Mouse (Mus musculus): ENCODE results near the gene Tecta.

Tecta gene

GRCm38 (mm10) chr9:42321442-42321841 lies 78.3 kb downstream of the Tecta start:
- DNase-seq (ENCODE audit: low read depth, low spot score): no peak

- no peak for DNase-seq (ENCODE audit: low read depth, low spot score)
Measured at GRCm38 (mm10) chr9:42320616-42321015, 79.1 kb downstream of the Tecta start.

- DNase-seq (ENCODE audit: low read depth, low spot score): no peak
Measured at GRCm38 (mm10) chr9:42318455-42318987, 81.2 kb downstream of the Tecta start.

GRCm38 (mm10) chr9:42317337-42317736 lies 82.4 kb downstream of the Tecta start:
- DNase-seq (ENCODE audit: low read depth, low spot score): no peak

- no peak for DNase-seq (ENCODE audit: low read depth, low spot score)
Measured at GRCm38 (mm10) chr9:42315816-42316215, 83.9 kb downstream of the Tecta start.

GRCm38 (mm10) chr9:42314959-42315358 lies 84.8 kb downstream of the Tecta start:
- DNase-seq (ENCODE audit: low read depth, low spot score): no peak

- DNase-seq (ENCODE audit: low read depth, low spot score): no peak
Measured at GRCm38 (mm10) chr9:42314388-42314787, 85.3 kb downstream of the Tecta start.

GRCm38 (mm10) chr9:42313872-42314271 lies 85.9 kb downstream of the Tecta start:
- DNase-seq (ENCODE audit: low read depth, low spot score): peak; percentile 22

- DNase-seq (ENCODE audit: low read depth, low spot score): no peak
Measured at GRCm38 (mm10) chr9:42311311-42311710, 88.4 kb downstream of the Tecta start.

GRCm38 (mm10) chr9:42303894-42304293 lies 95.8 kb downstream of the Tecta start:
- DNase-seq (ENCODE audit: low read depth, low spot score): no peak

- DNase-seq (ENCODE audit: low read depth, low spot score): no peak
Measured at GRCm38 (mm10) chr9:42301082-42301633, 98.6 kb downstream of the Tecta start.

GRCm38 (mm10) chr9:42296297-42296922 lies 103.3 kb downstream of the Tecta start:
- DNase-seq (ENCODE audit: low read depth, low spot score): no peak

GRCm38 (mm10) chr9:42294131-42294530 lies 105.6 kb downstream of the Tecta start:
- DNase-seq (ENCODE audit: low read depth, low spot score): no peak

GRCm38 (mm10) chr9:42293596-42293995 lies 106.1 kb downstream of the Tecta start:
- no peak for DNase-seq (ENCODE audit: low read depth, low spot score)

- DNase-seq (ENCODE audit: low read depth, low spot score): no peak
Measured at GRCm38 (mm10) chr9:42293051-42293450, 106.7 kb downstream of the Tecta start.

GRCm38 (mm10) chr9:42279676-42280075 lies 120.1 kb downstream of the Tecta start:
- DNase-seq (ENCODE audit: low read depth, low spot score): no peak

Data from brain, embryonic 18.5 days (tissue).